Mouse (Mus musculus): Measurements from ENCODE around the gene 2210408I21Rik. TPM values are rescaled to one million over a fixed set of nuclear protein-coding genes. Genes with fewer than 3 reads are reported as not detected.

2210408I21Rik gene
- total RNA-seq, 2 experiments from 2014 or later: 18.9 to 20.3 TPM

DNA sequence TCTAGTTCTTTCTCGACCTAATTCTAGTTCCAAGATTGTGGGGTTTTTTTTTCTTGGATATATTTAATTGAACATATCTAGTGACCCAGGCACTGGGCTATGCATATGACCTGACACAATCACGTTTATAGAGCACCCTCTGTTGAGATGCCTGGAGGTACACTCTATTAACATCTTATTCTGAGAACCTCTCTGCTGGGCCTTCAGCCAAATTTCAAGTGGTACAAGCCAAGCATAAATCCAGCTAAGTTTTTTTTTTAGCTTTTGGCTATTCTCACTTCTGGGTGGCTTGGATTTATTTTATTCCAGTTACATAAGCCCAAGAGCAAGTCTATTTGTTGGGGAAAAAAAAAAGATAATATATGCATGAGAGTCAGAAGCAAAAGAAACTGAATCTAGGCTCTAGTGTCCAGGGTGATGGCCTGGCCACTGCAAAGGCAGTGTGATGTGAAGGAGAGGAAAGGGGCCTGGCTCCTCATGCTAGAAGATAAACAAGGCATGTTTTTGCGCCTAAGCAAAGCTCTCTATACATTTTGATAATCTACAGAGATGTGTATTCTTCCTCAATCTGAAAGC, 139.9 kb downstream of the 2210408I21Rik start:
- no peak for DNase-seq (ENCODE audit: extremely low spot score in 1 of 2, low spot score in 1 of 2)

DNA sequence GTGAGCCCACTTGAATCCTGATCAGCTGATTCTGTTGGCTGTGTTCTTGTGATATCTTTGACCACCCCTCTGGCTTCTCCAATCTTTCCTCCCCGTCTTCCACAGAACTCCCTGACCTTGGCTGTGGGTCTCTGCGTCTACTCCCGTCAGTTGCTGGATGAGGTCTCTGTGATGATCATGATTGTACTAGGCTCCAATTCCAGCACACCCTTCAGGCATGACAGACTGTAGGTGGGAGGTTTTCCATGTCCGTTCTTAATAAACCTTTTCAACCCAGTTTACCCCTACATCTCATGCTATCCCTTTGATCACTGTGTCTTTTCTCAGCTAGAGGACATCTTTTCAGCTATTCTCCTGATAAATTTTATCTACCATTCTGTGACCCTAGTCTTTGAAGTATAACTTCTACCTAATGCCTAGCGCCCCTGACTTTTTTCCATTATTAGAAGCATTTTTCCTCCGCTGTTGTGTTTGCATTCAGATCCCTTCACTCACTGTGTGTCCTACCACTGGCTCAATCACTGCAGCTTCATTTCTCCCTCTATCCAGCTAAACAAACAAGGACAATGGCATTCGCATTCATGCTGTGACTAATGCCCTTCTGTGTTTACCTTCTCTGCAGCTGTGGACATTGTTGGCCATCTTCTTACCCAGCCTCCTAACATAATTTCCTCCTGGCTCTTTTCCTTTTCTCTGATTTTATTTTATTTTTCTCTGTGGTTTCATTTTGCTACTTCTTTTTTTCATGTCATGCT, 143.5 kb downstream of the 2210408I21Rik start:
- DNase-seq (ENCODE audit: extremely low spot score in 1 of 2, low spot score in 1 of 2): no peak

- DNase-seq (ENCODE audit: extremely low spot score in 1 of 2, low spot score in 1 of 2): no peak
Observed at GRCm38 (mm10) chr13:77295519-77295918, 160.2 kb downstream of the 2210408I21Rik start.

DNA sequence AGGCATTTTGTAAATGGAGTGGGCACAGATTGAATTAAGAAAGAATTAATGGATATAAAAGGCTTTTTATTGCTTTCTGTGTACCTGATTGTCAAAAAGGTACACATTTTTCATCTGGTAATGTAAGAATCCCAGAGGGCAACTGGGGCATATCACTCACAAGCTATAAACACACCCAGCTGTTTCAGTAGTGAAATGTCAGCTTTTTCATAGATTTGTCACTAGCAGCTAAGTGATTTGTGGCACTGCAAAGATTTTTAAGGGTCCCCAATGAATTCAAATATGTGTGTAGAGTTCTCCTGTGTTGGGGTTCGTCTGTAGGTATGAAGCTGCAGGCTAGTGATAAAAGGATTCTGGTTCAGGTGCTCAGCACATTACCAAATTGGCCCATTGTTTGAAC, 188.8 kb downstream of the 2210408I21Rik start:
- no peak for DNase-seq (ENCODE audit: extremely low spot score in 1 of 2, low spot score in 1 of 2)

DNA sequence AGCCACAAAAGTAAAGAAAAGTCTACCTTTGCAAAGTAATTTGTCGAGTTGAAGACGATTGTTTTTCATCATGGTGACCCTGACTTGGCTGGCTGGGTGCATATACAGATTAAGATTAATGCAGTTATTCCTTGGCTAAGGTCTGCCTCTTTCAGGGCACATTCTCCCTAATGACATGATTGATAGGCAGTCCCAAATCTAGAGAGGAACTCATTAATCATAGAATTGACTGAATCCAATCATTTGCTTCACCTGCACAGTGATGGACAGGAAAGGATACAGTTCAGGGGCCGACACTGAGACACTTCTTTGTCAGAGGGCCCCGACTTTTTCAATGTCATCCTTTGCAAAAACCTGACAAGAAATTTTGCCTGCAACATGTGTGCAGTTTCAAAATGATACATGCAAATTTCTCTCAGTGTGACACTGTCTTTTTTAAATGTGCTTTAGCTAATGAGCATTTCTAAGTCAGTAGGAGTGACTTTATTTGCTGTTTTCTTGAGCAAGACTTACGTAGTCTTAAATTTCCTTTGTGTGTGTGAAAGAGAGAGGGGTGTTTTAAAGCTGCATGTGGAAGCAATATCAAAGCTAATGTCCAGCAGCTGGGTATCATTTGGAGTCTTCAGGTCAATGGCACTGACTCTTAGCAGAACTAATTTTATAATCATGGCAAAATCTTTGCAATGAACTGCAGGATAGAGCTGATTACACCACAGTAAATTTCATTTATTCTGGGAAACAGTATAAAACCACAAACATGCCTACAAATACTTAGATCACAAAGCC, 191.0 kb downstream of the 2210408I21Rik start:
- no peak for DNase-seq (ENCODE audit: extremely low spot score in 1 of 2, low spot score in 1 of 2)

GRCm38 (mm10) chr13:77342097-77342496, 206.8 kb downstream of the 2210408I21Rik start:
- no peak for DNase-seq (ENCODE audit: extremely low spot score in 1 of 2, low spot score in 1 of 2)

DNA sequence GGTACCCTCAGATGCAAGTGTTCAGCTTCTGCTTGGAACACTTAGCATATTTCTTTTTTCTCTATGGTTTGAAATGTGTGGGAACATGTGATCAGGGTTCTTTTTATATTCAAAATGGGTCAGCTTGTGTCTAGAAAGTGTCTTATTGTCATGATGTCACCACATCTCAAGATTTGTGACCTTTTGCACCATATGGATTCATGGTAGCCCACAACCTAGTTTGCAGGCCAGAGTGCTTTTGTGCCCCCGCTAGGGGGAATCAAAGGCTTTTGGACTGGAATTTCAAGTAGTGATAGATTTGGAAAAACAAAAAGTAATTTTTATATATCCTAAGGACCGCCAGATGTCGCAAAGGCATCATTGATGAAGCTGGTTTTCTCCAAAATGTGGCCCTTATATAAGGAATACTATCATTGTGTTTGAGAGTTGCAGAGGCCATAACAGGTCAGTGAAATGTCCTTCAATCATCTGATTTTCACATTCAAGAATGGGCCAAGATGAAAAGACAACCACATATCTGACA, 250.2 kb downstream of the 2210408I21Rik start:
- no peak for DNase-seq (ENCODE audit: extremely low spot score in 1 of 2, low spot score in 1 of 2)

DNA sequence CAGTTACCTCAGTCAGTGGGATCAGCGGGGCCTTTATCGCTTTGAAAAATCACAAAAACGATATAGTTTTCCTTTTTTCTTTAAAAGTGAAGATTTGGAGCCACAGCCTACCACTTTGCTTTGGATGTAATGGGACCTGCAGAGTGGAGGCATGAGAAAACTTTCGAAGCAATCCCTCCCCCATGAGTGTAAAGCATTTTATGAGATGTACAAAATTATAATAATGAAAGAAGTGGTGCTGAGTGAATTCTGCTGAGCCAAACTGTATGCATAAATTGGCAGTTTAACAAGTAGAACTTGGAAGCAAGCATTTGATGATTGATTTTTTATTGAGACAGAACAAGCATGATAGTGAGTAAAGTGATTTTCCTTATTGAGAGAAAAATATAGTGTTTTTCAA, 250.7 kb downstream of the 2210408I21Rik start:
- no peak for DNase-seq (ENCODE audit: extremely low spot score in 1 of 2, low spot score in 1 of 2)

DNA sequence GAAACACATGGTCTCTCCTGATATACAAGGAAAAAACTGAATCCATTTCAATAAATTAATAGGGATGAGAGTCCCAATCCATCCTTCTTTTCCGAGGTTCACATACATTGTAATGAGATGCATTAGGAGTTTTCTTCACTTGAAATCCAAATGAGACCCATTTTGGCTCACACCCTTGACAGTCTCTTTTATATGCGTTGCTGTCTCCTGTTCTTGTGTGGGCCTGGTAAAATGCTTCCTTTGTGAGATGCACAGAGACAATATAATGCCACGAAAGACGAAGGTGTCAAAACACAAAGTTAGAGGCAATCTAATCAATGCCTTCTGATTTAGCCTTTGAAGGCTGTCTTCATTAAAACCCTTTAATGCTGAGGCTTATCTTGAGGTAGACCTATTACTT, 252.8 kb downstream of the 2210408I21Rik start:
- no peak for DNase-seq (ENCODE audit: extremely low spot score in 1 of 2, low spot score in 1 of 2)

DNA sequence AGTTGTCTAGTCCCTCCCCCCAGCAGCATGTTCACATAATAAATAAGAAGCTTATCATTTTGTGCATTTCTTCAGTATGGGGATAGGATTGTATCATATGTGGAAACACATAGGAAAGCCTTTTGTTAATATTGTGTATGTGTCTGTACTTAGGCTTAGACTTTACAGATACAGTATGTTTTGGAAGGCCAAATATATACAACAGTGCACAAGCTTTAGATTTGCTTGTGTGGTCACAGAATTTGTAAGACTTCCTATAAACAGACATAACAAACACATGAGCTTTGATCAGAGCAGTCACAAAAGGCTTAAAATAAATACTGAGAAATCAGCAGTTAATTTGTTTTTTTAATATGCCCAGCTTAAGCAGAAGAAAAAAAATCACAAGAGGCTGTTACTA, 253.9 kb downstream of the 2210408I21Rik start:
- no peak for DNase-seq (ENCODE audit: extremely low spot score in 1 of 2, low spot score in 1 of 2)

GRCm38 (mm10) chr13:77396374-77396773, 261.0 kb downstream of the 2210408I21Rik start:
- no peak for DNase-seq (ENCODE audit: extremely low spot score in 1 of 2, low spot score in 1 of 2)

GRCm38 (mm10) chr13:77396981-77397380, 261.6 kb downstream of the 2210408I21Rik start:
- no peak for DNase-seq (ENCODE audit: extremely low spot score in 1 of 2, low spot score in 1 of 2)

GRCm38 (mm10) chr13:77397646-77398045, 262.3 kb downstream of the 2210408I21Rik start:
- DNase-seq (ENCODE audit: extremely low spot score in 1 of 2, low spot score in 1 of 2): no peak

GRCm38 (mm10) chr13:77398477-77398876, 263.1 kb downstream of the 2210408I21Rik start:
- no peak for DNase-seq (ENCODE audit: extremely low spot score in 1 of 2, low spot score in 1 of 2)

DNA sequence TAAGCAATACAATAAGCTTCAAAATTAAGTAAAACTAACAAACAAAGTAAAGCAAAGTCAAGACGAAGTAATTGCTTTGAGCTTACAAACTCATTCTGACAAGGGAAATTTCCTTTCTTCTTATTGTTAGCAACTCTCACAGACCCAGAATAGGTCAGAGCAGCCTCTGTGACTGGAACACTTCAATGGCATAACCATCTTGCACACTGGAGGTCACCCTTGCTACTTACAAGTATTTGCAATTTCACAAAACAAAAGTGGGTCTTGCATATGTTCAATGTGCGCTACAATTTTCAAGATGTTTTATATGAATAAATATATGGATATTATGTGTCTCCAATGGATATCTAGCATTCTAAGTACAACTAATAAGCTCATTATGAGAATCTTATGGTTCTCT, 265.4 kb downstream of the 2210408I21Rik start:
- DNase-seq (ENCODE audit: extremely low spot score in 1 of 2, low spot score in 1 of 2): no peak

GRCm38 (mm10) chr13:77408530-77408929, 273.2 kb downstream of the 2210408I21Rik start:
- DNase-seq (ENCODE audit: extremely low spot score in 1 of 2, low spot score in 1 of 2): no peak

- no peak for DNase-seq (ENCODE audit: extremely low spot score in 1 of 2, low spot score in 1 of 2)
Observed at GRCm38 (mm10) chr13:77409804-77410203, 274.5 kb downstream of the 2210408I21Rik start.

DNA sequence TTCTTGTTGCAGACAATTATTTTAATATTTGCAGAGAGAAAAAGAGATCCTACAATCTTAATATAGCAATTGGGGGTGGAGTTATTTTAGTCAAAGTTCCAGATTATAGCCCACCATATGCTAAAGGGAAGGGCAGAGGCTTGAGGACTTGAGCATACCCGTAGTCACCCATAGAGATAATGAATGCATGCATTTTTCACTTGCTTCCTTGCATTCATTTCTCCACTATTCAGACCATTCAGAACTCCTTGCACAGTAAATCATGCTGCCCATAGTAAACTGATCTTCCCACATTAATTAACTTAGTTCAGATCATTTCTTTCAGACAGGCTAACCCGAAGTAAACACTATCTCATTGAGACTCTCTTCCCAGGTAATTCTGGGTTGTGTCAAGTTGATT, 277.5 kb downstream of the 2210408I21Rik start:
- DNase-seq (ENCODE audit: extremely low spot score in 1 of 2, low spot score in 1 of 2): no peak

- DNase-seq (ENCODE audit: extremely low spot score in 1 of 2, low spot score in 1 of 2): no peak
Observed at GRCm38 (mm10) chr13:77450007-77450567, 314.7 kb downstream of the 2210408I21Rik start.

DNA sequence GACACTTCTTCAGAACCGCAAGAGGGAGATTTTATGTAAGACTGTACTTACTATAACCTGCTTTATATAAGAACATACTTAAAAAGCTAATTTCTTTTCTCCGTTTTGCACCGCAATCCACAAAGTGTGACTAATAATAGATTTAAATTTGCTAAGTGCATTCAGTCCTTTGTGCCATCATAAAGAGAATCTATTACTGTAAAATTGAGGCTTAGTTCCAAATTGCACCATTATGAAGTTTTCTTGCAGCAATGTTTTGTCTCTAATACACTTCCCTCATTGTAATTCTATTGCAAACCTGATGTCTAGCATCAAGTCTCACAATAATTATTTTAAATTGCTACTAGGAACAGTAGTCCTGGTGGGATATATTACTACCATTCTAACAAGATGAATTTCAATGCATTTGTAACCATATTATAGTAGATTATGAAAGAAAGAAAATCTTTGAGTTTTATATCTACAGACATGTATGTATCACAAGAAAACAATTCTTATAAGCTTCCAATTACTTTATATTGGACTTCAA, 334.8 kb downstream of the 2210408I21Rik start:
- DNase-seq (ENCODE audit: extremely low spot score in 1 of 2, low spot score in 1 of 2): no peak

GRCm38 (mm10) chr13:77476420-77476819, 341.1 kb downstream of the 2210408I21Rik start:
- DNase-seq (ENCODE audit: extremely low spot score in 1 of 2, low spot score in 1 of 2): no peak
